Mouse (Mus musculus) spleen, postnatal 10 days (tissue): ENCODE measurements around the gene Stx2.

Experiments
- DNase-seq, 2 experiments: peaks; one replicate each; pipeline ENCODE4 v3.0.0; 2021 to 2022; ENCODE audit warnings: low spot score in 2 of 2

The Stx2 gene

GRCm38 (mm10) chr5:129008412-129008826, at the start of gene Stx2:
Stx2 (minus strand) TSS chr5:129008574.
- DNase-seq: peak; percentile 91 to 97

GRCm38 (mm10) chr5:129054675-129055284, 46.4 kb upstream of the Stx2 start:
- DNase-seq: no peak

DNA sequence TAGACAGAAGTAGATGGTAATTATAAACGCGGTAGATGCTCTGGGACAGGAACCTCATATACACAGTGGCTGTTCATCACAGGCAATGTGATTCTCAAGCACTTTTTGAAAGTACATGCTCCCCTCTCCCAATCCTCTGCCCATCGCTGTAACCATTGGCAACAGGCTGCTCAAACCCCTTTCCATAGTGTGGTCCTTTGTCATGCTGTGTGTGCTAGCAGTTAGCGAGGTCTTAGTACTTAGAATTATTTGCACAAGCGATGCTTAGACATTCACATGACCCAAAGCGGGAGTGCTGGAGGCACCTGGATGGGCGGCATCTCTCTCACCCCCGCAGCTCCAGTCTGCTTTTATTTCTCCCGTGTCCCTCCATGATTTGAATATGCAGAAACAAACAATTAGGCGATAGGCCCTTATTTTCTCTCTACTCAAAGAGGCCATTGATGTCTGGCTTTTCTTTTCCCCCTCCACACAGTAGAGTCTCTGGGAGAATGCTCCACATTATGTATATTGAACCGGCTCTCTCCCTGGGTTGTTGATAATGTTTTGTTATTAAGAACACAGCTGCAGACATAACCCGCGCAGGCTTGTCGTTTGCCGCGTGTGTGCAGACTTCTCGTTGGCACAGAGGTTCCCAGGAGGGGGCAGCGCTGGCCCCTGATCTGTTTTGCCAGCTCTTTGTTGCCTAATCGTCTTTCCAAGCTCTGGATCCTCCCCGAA, 44.4 kb upstream of the Stx2 start:
- DNase-seq: no peak

DNA sequence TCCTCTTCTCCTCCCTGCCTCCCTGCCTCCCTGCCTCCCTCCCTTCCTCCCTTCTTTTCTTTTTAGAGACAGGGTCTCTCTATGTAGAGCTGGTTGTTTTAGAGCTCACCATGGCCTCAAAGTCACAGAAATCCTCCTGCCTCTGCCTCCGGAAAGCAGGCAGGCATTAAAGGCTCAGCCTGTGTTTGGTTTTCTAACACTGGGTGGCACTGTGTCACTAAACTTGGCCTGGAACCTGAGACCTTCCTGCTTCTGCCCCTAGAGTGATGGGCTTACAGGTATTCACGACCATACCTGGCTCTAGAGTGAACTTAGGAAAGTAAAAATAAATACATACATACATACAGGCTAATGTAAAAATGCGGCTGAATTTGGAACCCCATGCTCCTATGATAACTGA, 43.5 kb upstream of the Stx2 start:
- DNase-seq: no peak

- no peak for DNase-seq
These were observed 41.0 kb upstream of the Stx2 start for GRCm38 (mm10) chr5:129049372-129049771.

GRCm38 (mm10) chr5:129045641-129046580, 37.5 kb upstream of the Stx2 start:
- DNase-seq: no peak

GRCm38 (mm10) chr5:129037739-129038138, 29.4 kb upstream of the Stx2 start:
- no peak for DNase-seq

- peak in 1 of 2 experiments; percentile 32 for DNase-seq
These were observed 28.3 kb upstream of the Stx2 start for GRCm38 (mm10) chr5:129036678-129037077.

DNA sequence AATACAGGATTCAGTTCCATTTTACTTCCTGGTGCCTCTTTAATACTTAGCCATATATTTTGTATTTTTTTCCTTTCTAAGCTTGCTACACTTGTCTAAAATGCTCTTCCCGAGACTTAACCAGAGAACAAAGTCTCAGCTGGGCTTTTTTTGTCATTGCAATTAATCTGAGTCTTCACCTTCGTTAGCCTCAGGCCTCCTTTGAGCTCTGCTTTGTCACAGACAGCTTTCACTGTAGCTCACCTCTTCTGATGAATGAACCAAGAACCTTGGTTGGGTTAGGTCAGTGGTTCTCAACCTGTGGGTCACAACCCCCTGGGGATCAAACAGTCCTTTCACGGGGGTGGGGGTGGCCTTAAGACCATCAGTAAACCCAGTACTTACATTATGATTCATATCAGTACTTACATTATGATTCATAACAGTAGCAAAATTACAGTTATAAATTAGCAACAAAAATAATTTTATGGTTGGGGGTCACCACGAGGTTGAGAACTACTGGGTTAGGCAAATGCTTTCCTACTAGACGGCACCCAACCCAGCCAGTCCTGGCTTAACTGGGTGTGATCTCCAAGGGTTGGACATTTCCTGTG, 20.9 kb upstream of the Stx2 start:
- no peak for DNase-seq

- no peak for DNase-seq
These were observed 18.3 kb upstream of the Stx2 start for GRCm38 (mm10) chr5:129026637-129027036.

- DNase-seq: no peak
These were observed 17.8 kb upstream of the Stx2 start for GRCm38 (mm10) chr5:129026171-129026570.

DNA sequence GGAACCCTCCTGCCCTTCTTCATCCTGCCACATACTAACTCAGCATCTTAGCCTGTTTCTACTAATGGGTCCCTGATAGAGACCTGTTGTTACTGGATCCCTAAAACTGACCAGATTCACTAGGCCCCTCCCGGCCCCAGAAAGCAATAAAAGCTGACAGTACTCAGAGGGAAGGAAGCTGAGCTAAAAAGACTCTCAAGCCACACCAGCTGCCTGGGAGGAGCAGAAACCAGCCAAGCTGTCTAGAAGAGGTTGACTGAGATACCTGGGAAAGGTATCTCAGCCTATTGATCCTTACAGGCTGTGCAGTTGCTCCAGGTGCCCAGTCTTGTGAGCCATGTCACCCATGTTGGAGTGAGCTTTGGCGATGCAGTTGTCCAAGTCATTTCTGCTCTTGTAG, 17.4 kb upstream of the Stx2 start:
- no peak for DNase-seq

DNA sequence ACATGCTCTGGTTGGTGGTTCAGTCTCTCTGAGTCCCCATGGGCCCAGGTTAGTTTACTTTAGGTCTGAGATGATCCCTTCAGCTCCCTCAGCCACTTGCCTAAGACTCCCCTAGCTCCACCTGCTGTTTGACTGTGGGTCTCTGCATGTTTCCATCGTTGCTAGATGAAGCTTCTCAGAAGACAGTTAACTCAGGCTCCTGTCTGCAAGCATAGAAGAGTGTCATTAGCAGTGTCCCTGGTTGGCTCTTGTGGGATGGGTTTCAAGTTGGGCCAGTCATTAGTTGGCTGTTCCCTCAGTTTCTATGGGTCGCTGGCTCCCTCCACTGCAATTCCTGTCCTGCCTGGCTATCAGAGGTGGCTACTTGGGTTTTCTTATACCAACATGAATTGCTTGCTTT, 16.7 kb upstream of the Stx2 start:
- DNase-seq: no peak

DNA sequence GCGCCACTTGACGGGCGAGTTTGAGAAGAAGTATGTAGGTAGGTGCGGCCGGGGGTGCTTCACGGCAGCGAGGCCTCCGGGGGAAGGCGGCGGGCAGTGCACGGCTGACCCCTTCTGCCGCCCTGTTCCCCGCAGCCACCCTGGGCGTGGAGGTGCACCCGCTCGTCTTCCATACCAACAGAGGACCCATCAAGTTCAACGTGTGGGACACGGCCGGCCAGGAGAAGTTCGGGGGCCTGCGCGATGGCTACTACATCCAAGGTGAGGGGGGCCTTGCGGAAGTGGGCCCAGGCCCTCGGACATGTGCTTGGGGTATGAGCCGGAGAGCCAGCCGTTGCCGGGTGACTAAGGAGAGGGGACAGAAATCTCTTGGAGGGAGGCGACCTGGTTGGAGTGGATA, 12.4 kb upstream of the Stx2 start:
- DNase-seq: peak in 1 of 2 experiments; percentile 52

DNA sequence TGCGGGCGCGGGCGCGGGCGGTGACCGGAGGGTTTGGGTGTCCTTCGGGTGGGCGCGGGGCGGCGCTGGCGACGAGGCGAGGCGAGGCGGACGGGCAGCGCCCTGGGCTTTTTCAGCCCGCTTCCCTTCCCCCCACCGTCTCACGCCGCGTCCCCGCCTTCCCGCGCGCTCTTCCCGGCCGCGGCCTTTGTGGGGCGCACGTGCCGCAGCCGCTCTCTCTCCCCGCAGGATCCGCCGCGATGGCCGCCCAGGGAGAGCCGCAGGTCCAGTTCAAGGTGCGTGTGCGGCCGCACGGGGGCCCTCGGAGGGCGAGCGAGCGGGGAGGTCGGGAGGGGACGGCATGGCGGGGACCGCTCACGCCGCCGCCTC, 11.9 kb upstream of the Stx2 start:
- no peak for DNase-seq

DNA sequence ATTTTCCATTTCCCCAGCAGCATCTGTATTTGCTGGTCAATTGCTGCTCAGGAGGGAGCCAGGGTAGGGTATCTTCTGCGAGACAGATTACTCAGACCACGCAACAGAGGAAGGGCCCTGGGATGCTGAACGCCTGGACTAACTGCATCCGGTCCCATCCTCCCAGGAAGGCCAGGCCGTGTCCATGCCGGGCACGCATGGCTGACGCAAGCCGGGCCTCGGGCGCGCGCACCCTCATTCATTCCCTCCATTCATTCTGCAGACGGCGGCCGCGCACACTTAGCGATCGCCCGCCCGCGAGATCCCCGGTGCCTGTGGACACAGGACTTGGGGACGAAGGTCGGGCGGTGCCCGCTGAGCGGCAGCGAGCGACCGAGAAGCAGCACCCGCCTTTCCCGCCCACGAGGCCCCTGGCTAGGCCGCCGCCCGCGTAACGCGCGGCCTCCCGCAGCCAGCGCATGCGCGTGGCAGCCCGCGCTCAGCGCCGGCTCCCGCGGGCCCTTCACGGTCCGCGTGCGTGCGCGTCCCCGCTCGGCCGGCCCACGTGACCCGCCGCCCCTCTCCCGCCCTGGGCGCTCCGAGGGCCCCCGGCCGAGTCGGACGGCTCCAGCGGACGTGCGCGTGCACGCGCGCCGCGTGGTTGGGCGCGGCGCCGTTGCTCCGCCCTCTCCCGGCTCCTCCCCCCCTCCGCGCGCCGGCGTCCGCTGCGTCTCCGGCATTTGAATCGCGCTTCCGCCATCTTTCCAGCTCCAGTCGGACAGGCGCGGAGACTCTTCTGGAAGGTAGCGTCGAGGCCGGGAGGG, 11.3 kb upstream of the Stx2 start, which contains the start of gene Ran:
Gene Ran (plus strand): TSS at position 573 of the 803 bp plus-strand sequence.
- peak; percentile 89 to 96 for DNase-seq

GRCm38 (mm10) chr5:129018782-129019489, 10.6 kb upstream of the Stx2 start:
- peak in 1 of 2 experiments; percentile 21 for DNase-seq

DNA sequence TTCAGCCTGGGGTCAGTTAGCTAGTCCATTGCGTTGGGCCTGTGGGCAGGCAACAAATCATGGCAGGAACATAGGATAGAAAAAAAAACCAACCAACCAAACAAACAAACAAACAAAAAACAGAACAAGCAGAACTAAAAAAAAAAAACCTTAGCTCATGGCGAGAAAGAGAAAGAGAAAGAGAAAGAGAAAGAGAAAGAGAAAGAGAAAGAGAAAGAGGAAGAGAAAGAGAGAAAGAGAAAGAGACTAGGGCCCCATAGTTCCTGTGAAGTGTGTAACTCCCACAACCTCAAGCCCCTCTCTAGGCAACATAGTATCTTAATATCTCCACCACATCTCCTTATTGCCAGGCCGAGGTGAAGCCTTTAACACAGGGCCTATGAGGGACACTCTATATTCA, 8.0 kb upstream of the Stx2 start:
- DNase-seq: no peak

DNA sequence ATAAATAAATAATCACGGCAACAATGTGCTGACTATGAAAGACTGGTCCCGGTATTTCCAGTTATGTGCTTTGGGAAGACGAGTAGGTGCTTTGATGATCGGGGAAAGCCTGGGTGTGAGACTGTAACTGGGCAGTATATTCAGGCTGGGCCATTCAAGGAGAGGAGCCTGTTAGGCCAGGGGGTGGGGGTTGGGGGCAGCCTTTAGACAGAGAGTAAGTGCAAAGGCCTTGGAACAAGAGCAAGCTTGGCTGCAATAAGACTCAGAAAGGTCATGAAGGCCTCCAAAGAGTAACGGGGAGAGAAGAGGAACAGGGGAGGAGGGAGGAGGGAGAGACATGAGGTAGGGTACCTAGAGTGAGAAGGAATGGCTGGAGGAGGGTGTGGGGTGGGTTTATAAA, 7.2 kb upstream of the Stx2 start:
- no peak for DNase-seq

- no peak for DNase-seq
These were observed 6.6 kb upstream of the Stx2 start for GRCm38 (mm10) chr5:129015020-129015419.

GRCm38 (mm10) chr5:129010937-129011336, 2.6 kb upstream of the Stx2 start:
- DNase-seq: no peak
